Mouse (Mus musculus): ENCODE results near the gene Gm21973. TPM values are rescaled to one million over a fixed set of nuclear protein-coding genes. Genes with fewer than 3 reads are reported as not detected.

Gm21973 gene
- polyA plus RNA-seq, 1 experiment from 2014 or later: not detected

DNA sequence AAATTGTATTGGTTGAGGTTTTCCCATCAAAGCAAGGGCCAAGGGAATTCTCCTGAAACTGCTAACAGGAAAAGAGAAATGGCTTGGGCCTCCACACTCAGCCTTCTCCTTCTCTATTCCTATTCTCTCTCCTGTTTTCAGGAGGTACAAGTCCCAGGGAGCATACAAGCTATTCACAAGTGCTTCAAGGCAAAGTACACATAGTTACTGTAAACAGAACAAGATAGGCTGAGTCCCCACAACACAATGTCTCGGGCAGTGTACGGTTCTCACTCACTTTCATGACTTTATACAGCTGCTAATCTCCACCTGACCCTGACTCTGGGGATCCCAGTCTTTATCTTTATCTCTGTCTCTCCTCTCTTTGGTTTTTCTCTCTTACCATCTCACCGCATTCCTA lies 50.2 kb downstream of the Gm21973 start:
- ATAC-seq (replicated peaks; ENCODE audit: low FRiP score) (no peak), DNase-seq (ENCODE audit: low spot score) (no peak)
- Histone ChIP-seq H3K36me3 (ENCODE audit: control insufficient read depth, insufficient read depth, low read length) (no peaks in the 10 kb centered on the region), H3K9ac (ENCODE audit: low read depth, low read length) (no peak overlapping the region), H3K27me3 (replicated peaks; ENCODE audit: control insufficient read depth, insufficient read depth, low read length) (no peaks in the 10 kb centered on the region), H3K4me1 (replicated peaks; ENCODE audit: control insufficient read depth, insufficient read depth, low read length) (no peaks in the 10 kb centered on the region), H3K4me2 (no peak overlapping the region), H3K27ac (ENCODE audit: low read depth, low read length) (no peak overlapping the region), H3K4me3 (ENCODE audit: low read depth, low read length) (no peak overlapping the region), H3K9me3 (ENCODE audit: control insufficient read depth, low read length) (no peaks in the 10 kb centered on the region)
- 37% methylated on average over 3 of the region's 3 CpGs for WGBS

DNA sequence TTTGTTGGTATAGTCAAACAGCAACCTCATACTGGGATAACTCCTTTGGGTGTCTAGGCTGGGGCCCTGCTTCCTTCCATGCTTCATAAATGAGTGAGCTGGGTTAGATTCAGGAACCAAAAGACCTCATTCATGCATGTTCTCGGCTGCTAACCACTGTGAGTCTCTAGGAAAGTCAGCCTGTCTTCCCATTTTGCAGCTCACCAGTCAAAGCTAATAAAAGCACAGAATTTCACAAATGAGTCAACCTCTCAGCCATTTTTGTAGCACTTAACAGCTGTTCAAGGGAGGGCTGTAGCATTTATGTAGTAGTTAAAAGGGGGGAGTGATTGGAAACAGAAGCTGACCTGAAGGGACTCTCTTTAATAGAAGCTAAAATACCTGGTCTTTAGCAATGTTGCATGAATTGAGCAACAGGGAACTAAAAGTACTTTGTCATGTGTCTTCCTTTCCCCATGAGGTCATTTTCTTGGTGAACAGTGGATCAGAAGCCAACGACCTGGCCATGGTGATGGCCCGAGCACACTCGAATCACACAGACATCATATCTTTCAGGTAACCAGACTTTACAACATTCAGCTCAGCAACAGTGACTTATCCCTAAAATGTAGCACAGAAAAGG lies 53.3 kb downstream of the Gm21973 start:
- ATAC-seq (replicated peaks; ENCODE audit: low FRiP score) (no peak), DNase-seq (ENCODE audit: low spot score) (no peak)
- no peaks in the 10 kb centered on the region for H3K9me3 ChIP-seq (ENCODE audit: control insufficient read depth, low read length)
- no peaks in the 10 kb centered on the region for H3K36me3 ChIP-seq (ENCODE audit: control insufficient read depth, insufficient read depth, low read length)
- H3K27me3 ChIP-seq (replicated peaks; ENCODE audit: control insufficient read depth, insufficient read depth, low read length): no peaks in the 10 kb centered on the region
- 76% methylated on average over 4 of the region's 4 CpGs for WGBS
- H3K4me1 ChIP-seq (replicated peaks; ENCODE audit: control insufficient read depth, insufficient read depth, low read length): no peaks in the 10 kb centered on the region
- no peak overlapping the region for H3K4me2 ChIP-seq
- H3K4me3 ChIP-seq (ENCODE audit: low read depth, low read length): no peak overlapping the region
- H3K9ac ChIP-seq (ENCODE audit: low read depth, low read length): no peak overlapping the region
- H3K27ac ChIP-seq (ENCODE audit: low read depth, low read length): no peak overlapping the region

DNA sequence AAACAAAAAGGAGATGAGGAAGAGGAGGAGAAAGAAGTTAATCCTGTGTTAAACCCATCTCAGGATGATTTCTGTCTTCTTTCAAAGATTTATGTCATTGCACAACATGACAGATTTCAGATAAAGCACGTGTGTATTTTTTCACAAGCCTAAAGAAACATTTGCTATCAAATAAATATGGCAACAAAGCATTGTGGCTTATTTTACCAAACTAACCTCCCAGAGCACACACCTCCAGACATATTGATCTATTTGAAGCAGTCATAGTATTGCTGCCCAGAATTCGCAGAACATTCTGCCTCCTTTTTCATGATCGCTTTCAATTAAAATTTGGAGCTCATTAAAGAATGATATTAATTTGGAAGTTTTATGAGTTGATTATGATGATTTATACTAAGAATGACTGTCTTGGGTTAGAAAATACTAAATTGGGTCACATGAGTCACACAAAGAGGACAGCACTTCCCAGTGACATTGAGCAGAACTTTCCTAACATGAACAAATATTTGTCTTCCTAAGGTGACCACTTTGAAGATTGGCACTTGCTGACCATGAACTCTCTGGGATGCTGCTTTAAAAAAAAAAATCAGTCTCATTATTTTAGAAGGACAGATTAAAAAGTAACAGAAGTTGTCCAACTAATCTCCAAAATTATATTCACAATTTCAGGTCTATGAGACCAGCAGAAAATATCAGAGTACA lies 54.7 kb downstream of the Gm21973 start:
- ATAC-seq (replicated peaks; ENCODE audit: low FRiP score) (no peak), DNase-seq (ENCODE audit: low spot score) (no peak)
- H3K27ac ChIP-seq (ENCODE audit: low read depth, low read length): no peak overlapping the region
- H3K27me3 ChIP-seq (replicated peaks; ENCODE audit: control insufficient read depth, insufficient read depth, low read length): no peaks in the 10 kb centered on the region
- no peak overlapping the region for H3K4me3 ChIP-seq (ENCODE audit: low read depth, low read length)
- no peak overlapping the region for H3K9ac ChIP-seq (ENCODE audit: low read depth, low read length)
- H3K36me3 ChIP-seq (ENCODE audit: control insufficient read depth, insufficient read depth, low read length): no peaks in the 10 kb centered on the region
- no peaks in the 10 kb centered on the region for H3K4me1 ChIP-seq (replicated peaks; ENCODE audit: control insufficient read depth, insufficient read depth, low read length)
- WGBS: 83% methylated on average over 3 of the region's 3 CpGs
- H3K9me3 ChIP-seq (ENCODE audit: control insufficient read depth, low read length): no peaks in the 10 kb centered on the region
- no peak overlapping the region for H3K4me2 ChIP-seq

DNA sequence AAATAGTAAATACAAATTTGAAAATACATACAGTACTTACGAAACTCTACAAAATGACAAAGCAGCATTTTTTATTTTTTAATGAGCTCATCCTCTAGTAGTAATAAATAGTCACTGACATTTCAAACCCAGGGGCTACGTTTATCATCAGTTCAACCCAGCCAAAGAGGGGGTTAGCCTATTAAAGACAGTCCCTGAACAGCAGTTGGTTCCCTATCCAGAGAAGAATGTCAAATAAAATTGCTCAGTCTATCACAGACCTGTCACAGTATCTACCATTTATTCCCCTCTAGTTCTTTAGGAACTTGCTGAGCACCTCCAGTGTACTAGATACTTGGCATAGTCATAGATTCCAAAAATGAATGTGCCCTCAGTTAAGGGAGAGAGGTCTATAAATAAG lies 62.1 kb downstream of the Gm21973 start:
- Histone ChIP-seq H3K4me3 (ENCODE audit: low read depth, low read length) (no peak overlapping the region), H3K27ac (ENCODE audit: low read depth, low read length) (no peak overlapping the region), H3K9me3 (ENCODE audit: control insufficient read depth, low read length) (no peaks in the 10 kb centered on the region), H3K36me3 (ENCODE audit: control insufficient read depth, insufficient read depth, low read length) (no peaks in the 10 kb centered on the region), H3K4me2 (no peak overlapping the region), H3K27me3 (replicated peaks; ENCODE audit: control insufficient read depth, insufficient read depth, low read length) (no peaks in the 10 kb centered on the region), H3K9ac (ENCODE audit: low read depth, low read length) (no peak overlapping the region), H3K4me1 (replicated peaks; ENCODE audit: control insufficient read depth, insufficient read depth, low read length) (no peaks in the 10 kb centered on the region)
- no peak for DNase-seq (ENCODE audit: low spot score)
- no peak for ATAC-seq (replicated peaks; ENCODE audit: low FRiP score)
- 73% methylated on average over 2 of the region's 2 CpGs for WGBS

DNA sequence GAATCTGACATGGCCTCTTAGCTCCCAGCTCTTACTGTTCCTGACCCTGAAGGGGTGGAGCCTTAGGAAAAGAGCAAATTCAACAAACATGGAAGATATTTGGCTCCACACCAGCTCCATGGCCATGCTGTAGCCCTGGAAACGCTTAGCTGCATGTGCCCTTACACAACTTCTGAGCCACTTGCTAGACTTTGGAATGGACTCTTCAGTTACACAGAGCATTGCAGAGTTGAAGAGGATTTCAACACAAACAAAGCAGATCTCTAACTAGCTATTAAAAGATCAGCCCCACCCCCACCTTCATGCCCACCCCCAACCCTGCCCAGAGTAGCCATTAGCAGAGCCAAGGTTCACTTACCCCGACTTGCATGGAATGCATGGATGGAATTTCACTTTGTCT lies 74.6 kb downstream of the Gm21973 start:
- Histone ChIP-seq H3K9ac (ENCODE audit: low read depth, low read length) (no peak overlapping the region), H3K9me3 (ENCODE audit: control insufficient read depth, low read length) (no peaks in the 10 kb centered on the region), H3K4me2 (no peak overlapping the region), H3K27me3 (replicated peaks; ENCODE audit: control insufficient read depth, insufficient read depth, low read length) (no peaks in the 10 kb centered on the region), H3K36me3 (ENCODE audit: control insufficient read depth, insufficient read depth, low read length) (no peaks in the 10 kb centered on the region), H3K4me1 (replicated peaks; ENCODE audit: control insufficient read depth, insufficient read depth, low read length) (no peaks in the 10 kb centered on the region), H3K27ac (ENCODE audit: low read depth, low read length) (no peak overlapping the region), H3K4me3 (ENCODE audit: low read depth, low read length) (no peak overlapping the region)
- DNase-seq (ENCODE audit: low spot score) (no peak), ATAC-seq (replicated peaks; ENCODE audit: low FRiP score) (peak; percentile 77)
- WGBS: 58% methylated on average over 2 of the region's 2 CpGs

DNA sequence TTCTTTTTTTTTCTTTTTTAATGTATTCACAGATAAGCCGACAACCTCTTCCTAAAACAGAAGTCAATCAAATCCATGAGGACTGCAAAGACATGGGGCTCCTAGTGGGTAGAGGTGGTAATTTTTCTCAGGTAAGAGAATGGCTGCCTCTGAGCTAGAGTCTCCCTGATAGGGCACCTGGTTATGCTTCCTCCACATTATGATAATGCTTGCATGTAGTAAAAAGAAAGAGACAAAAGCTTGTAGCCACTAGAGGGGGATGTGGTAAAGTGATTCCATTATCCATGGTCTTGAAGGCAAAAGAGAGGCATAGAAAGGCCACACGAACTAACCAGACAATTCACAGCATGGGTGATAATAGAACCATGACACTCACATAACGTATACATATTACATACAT lies 75.2 kb downstream of the Gm21973 start:
- H3K27me3 ChIP-seq (replicated peaks; ENCODE audit: control insufficient read depth, insufficient read depth, low read length): no peaks in the 10 kb centered on the region
- no peak overlapping the region for H3K4me3 ChIP-seq (ENCODE audit: low read depth, low read length)
- no peak overlapping the region for H3K4me2 ChIP-seq
- 65% methylated on average over 3 of the region's 3 CpGs for WGBS
- H3K9me3 ChIP-seq (ENCODE audit: control insufficient read depth, low read length): no peaks in the 10 kb centered on the region
- no peaks in the 10 kb centered on the region for H3K4me1 ChIP-seq (replicated peaks; ENCODE audit: control insufficient read depth, insufficient read depth, low read length)
- no peaks in the 10 kb centered on the region for H3K36me3 ChIP-seq (ENCODE audit: control insufficient read depth, insufficient read depth, low read length)
- no peak overlapping the region for H3K27ac ChIP-seq (ENCODE audit: low read depth, low read length)
- ATAC-seq (replicated peaks; ENCODE audit: low FRiP score) (no peak), DNase-seq (ENCODE audit: low spot score) (no peak)
- no peak overlapping the region for H3K9ac ChIP-seq (ENCODE audit: low read depth, low read length)

DNA sequence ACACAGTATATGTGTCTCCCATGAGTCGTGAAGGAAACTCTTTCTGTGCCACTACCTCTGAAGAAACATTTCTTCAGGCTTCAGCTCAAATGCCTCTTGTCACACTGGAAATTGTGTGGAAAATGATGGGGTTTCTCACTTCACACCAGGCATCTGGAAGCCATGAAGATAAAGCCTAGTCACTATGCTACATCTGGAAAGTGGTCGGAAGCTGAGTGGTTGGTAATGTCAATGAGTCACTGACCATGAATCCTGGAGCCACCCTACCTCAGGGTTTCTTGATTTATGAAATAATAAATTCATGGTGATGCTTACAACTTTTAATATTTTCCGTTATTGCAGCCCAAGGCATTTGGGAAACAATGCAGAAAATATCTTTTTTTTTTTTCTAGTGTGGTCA lies 84.7 kb downstream of the Gm21973 start:
- WGBS: 83% methylated on average over 3 of the region's 3 CpGs
- no peak overlapping the region for H3K4me2 ChIP-seq
- no peaks in the 10 kb centered on the region for H3K36me3 ChIP-seq (ENCODE audit: control insufficient read depth, insufficient read depth, low read length)
- no peak overlapping the region for H3K4me3 ChIP-seq (ENCODE audit: low read depth, low read length)
- H3K9me3 ChIP-seq (ENCODE audit: control insufficient read depth, low read length): no peaks in the 10 kb centered on the region
- no peak for ATAC-seq (replicated peaks; ENCODE audit: low FRiP score)
- H3K9ac ChIP-seq (ENCODE audit: low read depth, low read length): no peak overlapping the region
- no peak for DNase-seq (ENCODE audit: low spot score)
- no peak overlapping the region for H3K27ac ChIP-seq (ENCODE audit: low read depth, low read length)
- H3K4me1 ChIP-seq (replicated peaks; ENCODE audit: control insufficient read depth, insufficient read depth, low read length): no peaks in the 10 kb centered on the region
- H3K27me3 ChIP-seq (replicated peaks; ENCODE audit: control insufficient read depth, insufficient read depth, low read length): no peaks in the 10 kb centered on the region

DNA sequence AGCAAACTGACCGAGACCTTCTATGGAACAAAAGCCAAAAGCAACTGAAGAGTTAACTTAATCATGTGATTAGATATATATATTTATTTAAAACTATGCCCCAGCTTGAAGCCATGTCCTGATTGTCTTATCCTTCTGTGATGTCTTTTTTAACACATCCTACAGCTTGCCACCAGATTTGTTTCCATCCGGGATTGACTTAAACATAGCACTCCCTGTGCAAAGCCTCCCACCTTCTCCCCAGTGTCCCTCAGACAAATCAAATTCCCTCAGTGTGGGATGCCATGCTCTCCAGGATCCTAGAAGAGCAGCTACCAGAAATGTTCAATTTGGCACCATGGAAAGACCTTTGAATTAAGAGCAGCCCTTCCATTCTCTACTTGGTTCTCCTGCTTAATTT lies 85.7 kb downstream of the Gm21973 start:
- Histone ChIP-seq H3K9ac (ENCODE audit: low read depth, low read length) (no peak overlapping the region), H3K4me2 (no peak overlapping the region), H3K36me3 (ENCODE audit: control insufficient read depth, insufficient read depth, low read length) (no peaks in the 10 kb centered on the region), H3K27ac (ENCODE audit: low read depth, low read length) (no peak overlapping the region), H3K4me3 (ENCODE audit: low read depth, low read length) (no peak overlapping the region), H3K4me1 (replicated peaks; ENCODE audit: control insufficient read depth, insufficient read depth, low read length) (no peaks in the 10 kb centered on the region), H3K9me3 (ENCODE audit: control insufficient read depth, low read length) (no peaks in the 10 kb centered on the region), H3K27me3 (replicated peaks; ENCODE audit: control insufficient read depth, insufficient read depth, low read length) (no peaks in the 10 kb centered on the region)
- 80% methylated on average over 2 of the region's 2 CpGs for WGBS
- ATAC-seq (replicated peaks; ENCODE audit: low FRiP score) (no peak), DNase-seq (ENCODE audit: low spot score) (no peak)

DNA sequence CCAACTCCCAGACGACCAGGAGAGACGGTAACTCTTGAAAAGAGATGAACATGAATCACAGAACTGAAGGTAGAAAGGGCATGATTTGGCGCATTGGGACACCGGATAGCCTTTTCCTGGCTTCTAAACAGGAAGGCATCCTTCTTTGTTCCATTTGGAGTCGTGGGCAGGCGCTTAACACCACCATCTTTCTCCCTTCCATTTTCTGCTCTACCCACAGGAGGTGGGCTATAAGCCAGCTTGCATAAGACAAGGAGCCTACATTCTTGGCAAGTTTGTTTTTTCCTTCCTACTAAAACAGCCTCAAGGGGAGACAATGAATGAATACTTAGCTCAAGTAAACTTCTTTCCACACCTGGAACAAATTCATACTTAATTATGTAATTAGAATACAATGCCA lies 88.5 kb downstream of the Gm21973 start:
- H3K27ac ChIP-seq (ENCODE audit: low read depth, low read length): no peak overlapping the region
- no peaks in the 10 kb centered on the region for H3K27me3 ChIP-seq (replicated peaks; ENCODE audit: control insufficient read depth, insufficient read depth, low read length)
- WGBS: 87% methylated on average over 6 of the region's 6 CpGs
- H3K36me3 ChIP-seq (ENCODE audit: control insufficient read depth, insufficient read depth, low read length): no peaks in the 10 kb centered on the region
- H3K9ac ChIP-seq (ENCODE audit: low read depth, low read length): no peak overlapping the region
- no peak overlapping the region for H3K4me3 ChIP-seq (ENCODE audit: low read depth, low read length)
- DNase-seq (ENCODE audit: low spot score) (no peak), ATAC-seq (replicated peaks; ENCODE audit: low FRiP score) (no peak)
- H3K4me1 ChIP-seq (replicated peaks; ENCODE audit: control insufficient read depth, insufficient read depth, low read length): no peaks in the 10 kb centered on the region
- no peak overlapping the region for H3K4me2 ChIP-seq
- no peaks in the 10 kb centered on the region for H3K9me3 ChIP-seq (ENCODE audit: control insufficient read depth, low read length)

Data from liver, embryonic 11.5 days (tissue).